Mouse (Mus musculus) MN1 (cell line): ENCODE data around the gene Fyttd1.
A peak's percentile ranks its signal among the peaks of the same experiment; 100 is the strongest.
"Not testable (repeated sequence)": the region's sequence is repeated elsewhere in the genome, so short reads cannot be mapped to it uniquely, and the experiment has no call there.

Experiments used
- DNase-seq: peaks from one replicate; pipeline ENCODE4 v3.0.0-alpha.2; 2016; ENCODE audit warnings: low spot score

Fyttd1 gene

DNA sequence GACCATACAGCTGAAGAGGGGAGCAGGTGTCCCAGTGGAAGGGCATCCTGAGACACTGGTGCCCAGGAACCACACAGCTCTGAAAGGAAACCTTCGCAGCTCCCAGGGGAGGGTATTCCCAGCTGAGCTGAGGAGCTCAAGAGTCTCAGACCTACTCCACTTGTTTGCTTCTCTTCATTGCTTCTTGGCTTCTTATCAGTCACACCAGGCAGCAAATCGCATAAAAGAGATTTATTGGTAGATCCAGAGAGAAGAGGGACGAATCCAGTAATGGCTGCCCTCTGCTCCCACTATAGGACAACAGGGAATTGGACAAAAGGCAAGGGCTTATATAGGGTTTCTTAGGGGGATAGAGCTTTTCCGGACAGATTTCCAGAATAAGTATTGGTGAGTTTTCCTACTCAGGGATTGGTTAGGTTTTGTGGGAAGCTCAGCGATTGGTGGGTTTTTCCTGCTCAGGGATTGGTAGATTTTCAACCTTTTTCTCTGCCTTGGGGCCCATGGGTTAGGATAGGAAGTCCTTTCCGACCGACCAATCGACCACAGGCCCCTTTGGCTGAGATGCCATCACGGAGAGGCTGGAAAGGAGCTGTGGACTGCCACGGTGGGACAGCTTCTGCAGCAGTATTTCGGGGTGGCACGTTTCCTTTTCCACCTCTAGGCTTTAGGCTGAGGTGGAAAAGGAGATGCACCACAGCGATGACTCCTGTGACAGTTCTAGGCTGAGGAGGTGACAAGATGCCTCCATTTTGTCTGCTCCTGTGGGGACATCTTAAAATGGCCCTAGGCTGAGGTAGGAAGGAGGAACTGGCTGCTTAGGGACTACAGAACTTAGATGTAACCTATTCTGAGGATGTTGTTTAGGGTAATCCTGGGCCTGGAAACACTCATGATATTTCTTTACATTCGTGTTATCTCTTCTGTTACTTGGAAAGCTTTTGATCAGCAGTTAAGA is 1.9 kb downstream of the Fyttd1 start:
- peak; percentile 40 for DNase-seq

DNA sequence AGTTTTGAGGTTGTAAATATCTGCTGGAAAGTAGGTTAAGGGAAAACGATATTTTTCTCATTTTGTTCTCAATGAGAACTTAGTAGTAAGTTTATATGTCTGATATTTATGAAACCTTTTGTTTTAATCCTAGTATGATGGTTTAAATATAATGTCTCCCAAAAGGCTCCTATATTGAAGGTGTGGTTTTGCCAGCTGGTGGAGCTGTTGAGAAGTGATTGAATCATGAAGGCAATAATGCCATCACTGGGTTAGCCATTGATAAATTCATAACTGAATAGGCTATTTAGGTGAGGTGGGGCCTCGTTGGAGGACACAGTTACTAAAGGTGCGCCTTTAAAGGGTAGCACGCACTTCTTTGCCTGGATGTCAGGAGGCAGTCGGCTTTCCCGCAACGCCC is 4.2 kb downstream of the Fyttd1 start:
- no peak for DNase-seq

DNA sequence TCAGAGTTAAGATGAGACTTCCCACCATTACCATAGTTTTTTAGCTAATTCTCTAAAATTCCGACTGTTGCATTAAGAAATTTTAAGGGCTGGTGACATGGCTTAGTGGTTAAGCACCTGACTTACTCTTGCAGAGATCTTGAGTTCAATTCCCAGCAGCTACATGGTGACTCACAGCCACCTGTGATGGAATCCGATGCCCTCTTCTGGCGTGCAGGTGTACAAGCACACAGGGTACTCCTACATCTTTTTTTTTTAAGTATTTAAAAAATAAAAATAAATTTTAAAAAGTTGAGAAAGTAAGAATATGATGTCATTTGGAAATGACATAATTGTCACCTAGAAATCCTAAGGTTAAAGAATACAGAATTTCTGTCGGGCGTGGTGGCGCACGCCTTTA is 10.7 kb downstream of the Fyttd1 start:
- DNase-seq: no peak

DNA sequence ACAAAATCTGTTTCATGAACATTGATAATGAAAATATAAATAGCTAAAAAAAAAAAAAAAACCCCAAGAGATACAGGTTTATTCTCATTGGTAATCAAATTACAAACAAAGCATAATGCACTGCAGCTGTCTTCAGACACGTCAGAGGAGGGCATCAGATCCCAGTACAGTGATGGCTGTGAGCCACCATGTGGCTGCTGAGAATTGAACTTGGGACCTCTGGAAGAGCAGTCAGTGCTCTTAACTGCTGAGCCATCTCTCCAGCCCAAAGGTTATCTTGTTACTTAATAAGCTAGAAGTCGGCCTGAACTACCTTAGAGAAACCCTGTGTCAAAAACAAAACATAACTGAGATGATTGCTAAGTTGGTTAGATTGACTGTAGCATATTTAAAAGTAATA is 12.6 kb downstream of the Fyttd1 start:
- DNase-seq: no peak

DNA sequence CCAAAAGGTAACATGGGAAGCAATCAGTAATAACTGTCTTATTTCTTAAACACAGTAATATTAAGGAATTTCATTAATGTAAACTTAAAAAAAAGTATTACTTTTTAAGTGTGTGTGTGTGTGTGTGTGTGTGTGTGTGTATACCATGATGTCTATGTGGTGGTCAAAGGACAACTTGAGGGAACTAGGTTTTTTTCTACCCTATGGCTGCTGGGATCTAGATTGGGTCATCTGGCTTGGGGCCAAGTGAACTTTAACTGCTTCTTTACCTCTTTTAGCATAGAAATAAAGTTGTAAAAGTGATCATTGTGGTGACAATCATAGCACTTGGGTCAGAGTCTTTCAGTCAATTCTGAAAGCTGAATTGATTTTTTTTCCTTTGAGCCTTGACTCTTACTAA is 18.8 kb downstream of the Fyttd1 start:
- DNase-seq: no peak

DNA sequence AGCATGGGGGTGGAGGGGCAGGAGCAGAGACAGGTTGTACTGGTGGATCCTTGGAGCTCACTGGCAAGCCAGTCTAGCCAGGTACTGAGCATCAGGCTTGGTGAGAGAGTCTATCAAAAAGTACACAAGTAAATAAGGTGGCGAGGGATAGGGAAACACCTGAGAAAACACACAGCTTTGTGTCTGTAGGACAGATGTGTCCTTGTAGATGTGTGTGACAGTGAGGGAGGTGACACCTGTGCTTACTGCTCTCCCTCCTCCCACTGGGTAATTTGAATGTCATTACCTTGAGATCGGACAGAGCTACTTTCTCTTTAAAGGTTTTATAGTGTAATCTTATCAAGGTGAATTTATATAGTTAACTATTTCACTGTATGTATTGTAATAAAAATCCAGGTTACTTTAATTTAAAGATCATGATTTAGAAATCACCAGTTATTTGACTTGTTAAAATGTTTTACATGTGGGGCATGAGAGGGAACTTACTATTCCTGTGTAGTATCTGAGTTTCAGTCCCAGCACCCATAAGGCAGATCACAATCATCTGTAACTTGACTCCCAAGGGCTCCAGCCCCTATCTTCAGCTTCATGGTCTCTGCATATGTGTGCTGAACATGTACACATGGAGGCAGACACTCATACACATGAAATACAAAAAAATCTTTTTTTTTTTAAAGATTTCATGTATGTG is 24.2 kb downstream of the Fyttd1 start:
- no peak for DNase-seq

DNA sequence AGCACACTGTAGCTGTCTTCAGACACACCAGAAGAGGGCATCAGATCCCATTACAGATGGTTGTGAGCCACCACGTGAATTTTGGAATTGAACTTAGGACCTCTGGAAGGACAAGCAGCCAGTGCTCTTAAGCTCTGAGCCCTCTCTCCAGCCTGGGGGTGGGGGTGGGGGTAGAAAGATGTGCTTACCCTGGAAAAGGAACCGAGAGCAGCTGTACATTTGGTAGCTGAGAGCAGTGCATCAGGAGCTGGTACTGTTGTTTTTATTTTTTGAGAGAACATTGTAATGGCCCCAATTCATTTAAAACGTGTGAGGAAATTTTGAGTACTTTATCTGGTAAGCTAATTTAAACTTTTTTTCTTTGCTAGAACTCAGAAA is 24.7 kb downstream of the Fyttd1 start:
- no peak for DNase-seq

DNA sequence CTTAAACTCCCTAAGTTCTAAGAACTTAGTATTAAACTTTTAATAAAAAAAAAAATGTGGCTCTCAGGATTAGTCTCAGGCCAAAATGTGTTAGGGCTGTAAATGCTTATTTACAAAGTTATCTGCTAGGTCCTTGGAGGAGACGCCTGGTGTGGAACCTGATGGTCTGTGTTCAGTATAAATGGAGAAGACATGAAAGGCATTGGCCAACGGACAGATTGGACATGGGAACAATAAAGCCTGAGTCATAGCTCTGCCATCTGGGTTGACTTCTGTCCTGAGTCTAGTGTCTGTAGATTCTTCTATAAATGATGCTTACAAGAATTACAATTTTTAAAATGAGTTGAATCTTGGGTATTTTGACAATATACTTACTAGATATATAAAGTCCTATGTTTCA is 28.9 kb downstream of the Fyttd1 start:
- no peak for DNase-seq

DNA sequence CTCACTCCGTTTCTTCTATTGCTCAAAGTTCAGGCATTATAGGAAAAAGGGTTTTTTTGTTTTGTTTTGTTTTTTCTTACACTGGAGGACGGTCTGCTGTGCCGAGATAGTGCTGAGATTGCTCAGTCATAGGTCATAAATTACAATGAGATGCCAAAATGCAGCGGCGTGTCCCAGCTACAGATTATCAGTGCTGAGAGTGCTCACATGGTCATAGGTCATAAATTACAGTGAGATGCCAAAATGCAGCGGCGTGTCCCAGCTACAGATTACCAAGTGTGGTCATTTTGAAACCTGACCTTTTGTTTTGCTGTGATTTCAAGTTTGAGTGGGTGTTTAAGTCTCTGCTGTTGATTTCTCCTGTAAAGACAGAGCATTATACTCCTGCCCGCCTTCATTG is 29.4 kb downstream of the Fyttd1 start:
- DNase-seq: peak; percentile 46

DNA sequence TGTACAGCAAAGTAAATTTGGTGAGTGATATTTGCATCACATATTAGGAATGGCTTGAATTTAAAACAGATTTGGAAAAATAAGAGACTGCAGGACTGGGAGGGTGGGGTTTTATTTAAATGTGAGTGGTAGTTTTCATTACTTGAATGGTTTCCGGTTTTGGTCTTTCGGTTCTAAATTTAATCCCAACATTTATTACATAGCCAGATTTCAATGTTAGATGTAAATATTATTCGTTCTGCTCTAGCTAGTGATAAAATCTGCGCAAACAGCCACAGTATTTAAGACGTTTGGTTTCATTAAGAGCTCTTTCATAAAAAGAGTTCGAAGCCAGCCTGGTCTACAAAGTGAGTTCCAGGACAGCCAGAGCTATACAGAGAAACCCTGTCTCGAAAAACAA is 35.9 kb downstream of the Fyttd1 start:
- DNase-seq: no peak

DNA sequence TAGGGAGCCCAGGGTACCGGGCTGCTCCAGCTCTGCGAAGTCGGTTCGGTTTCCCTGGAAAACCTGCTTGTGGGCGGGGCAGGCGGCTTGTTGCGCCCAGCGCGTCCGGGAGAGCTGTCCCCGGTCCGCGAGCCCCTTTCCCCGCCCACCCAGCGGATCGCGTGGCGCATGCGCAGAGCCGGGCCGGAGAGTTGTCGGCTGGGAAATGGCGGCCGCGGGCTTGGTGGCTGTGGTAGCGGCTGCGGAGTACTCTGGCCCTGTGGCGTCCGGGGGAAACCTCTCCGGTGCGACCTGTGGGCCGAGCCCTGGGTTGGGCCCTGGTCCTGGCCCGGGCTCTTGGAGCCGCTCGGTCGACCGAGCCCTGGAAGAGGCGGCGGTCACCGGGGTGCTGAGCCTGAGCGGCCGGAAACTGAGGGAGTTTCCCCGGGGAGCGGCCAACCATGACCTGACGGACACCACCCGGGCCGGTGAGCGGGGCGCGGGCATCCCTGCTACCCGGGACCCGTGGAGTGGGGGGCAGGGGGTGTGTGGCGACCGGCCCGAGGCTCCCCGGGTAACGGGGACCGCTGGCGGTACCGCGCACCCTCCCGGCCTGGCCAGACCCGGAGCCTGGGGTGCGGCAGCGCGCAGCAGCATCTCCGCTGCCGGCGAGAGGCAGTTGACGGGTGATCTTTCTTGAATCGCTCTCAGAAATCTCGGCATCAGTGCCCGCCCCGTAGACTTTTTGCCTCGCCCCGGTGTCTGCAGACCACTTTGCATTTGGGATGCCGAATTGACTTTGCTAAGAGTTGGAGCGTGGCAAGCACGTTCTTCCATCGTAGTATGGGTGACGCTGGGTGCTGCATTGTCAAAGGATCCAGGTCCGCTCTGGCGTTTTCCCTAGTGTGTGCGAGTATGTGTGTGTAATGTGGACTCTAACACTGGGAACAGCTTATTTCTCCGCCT is 36.9 kb downstream of the Fyttd1 start, which contains the start of gene Lrch3:
Gene Lrch3, plus strand, starts transcription at position 164 of the 945 bp plus-strand sequence.
- DNase-seq: peak; percentile 91

DNA sequence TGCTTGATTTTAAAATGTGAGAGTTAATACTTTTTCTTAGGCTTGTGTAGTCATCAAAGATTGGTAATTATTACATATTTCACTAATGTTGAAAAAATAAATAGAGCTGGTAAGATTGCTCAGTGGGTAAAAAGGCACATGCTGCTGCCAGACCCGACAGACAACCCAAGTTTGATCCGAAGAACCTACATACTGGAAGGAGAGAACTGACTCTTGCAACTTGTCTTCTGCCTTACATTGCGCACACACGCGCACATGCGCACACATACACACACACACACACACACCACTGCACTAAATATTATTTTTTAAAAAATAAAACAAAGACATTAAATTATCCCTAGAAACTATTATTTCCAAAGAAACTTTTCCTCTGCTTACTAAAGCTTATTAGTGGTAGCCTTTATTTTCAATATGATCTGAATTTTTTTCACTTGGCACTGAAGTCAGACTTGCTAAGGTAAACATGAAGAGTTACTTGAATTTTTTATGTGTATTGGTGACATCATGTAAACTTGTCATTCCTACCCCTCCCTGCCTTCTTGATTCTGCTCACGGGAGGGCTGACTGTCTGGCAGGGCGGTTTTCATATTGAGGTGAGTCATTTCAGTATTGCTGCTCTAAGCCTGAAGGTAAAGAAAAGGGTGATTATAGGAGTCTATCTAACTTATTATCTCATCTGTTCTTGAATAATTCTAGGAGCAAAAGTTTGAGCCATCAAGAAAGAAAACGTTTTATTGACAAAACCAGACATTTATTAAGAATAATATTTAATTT is 38.2 kb downstream of the Fyttd1 start:
- DNase-seq: peak; percentile 14

DNA sequence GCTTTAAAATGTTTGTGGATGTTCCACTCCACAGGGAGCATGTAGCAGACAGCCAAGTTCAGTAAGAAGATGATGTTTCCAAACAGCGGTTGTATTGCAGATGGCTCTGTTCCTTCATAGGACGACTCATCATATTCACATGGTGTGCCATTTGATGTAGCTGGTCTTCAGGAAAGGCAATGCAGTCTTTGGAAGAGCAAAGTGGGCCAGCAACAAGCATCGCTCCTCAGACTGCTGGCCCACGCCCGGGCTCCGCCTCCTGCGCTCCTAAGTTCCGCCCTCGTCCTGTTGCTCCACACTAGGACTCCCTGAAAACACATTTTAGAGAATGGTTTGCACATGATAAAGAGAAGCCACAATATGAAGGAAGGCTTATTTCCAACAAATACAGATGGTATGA is 49.3 kb downstream of the Fyttd1 start:
- DNase-seq: not testable (repeated sequence)

DNA sequence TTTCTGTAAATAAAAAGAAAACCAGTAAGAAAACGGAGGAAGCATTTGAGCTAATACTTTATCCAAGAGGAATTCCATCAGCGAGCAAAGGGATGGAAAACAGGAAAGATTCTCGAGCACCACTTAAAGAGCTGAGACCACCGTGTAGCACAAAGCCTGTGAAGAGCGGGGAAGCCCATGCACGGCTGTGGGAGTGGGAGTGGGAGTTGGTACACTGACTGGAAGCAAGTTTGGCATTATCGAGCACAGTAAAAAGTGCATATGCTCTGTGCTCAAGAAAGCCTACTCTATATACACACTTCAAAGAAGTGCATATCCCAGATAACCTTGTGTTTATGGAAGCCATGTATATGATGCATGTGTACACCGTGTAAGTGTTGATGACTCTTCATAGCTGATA is 49.7 kb downstream of the Fyttd1 start:
- DNase-seq: no peak

DNA sequence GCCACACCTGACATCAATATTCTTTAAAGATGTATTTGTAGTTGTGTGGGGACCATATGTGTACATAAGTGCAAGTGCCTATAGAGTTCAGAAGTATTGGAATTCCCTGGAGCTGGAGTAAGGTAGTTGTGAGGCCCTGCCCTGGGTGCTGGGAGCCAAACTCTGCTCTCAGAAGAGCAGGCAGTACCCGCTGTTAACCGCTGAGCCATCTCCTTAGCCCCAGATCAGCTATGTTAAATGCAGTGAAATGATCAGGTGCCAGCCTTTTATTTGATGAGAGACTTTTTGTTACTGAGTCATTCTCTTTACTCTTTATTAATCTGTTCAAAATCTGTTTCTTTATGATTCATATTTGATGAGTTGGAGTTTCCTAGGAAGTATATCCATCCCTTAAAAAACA is 52.6 kb downstream of the Fyttd1 start:
- no peak for DNase-seq

DNA sequence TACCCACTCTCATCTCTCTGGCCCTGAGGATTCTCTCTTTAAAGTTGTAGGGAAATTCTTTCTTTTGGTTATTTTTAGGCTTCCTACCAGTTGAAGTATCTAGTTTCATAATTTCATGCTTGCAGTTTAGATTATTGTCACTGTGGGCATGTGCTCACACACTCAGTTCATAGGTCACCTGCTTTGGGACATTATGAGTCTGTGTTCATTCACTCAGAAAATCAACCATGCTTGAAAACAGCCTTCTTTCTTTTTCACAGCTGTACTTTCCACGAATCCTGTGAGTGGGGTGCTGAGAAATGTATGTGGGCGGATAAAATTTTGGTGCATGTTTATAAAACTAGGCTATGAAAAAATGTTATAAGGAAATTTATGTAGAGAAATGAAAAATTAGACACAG is 57.2 kb downstream of the Fyttd1 start:
- DNase-seq: no peak

DNA sequence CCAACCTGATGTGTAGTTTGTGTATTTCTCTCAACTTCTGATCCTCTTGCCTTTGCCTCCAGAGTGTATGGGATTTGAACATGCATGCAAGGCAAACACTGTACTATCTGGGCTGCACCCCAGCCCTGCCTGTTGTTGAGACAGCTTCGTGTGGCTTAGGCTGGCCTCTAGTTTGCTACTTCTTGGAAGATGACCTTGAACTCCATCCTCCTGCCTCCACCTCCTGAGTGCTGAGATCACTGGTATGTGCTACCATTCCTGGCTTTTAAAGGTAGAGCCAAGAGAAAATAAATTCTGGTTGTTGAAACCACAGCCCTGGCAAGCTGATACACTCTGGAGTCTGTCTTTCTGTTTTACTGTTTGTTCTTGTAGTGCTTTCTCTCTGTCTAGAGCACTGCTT is 57.8 kb downstream of the Fyttd1 start:
- no peak for DNase-seq

DNA sequence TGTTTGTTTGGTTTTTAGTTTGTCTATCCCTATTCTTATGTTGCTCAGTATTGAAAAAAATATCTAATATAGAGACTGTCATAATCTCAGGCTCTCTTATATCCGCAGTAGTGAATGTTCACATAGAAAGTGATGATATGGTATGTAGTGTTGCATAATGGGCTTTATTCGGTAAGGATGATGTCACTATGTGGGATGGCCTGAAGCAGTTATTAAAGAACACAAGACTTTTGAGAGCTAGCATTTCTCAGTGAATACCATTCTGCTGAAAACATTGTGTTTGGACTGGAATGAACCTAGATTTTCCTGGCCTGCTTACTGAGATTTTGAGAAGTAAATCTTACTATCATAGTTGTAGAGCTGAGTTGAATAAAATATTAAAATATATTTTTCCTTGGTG is 60.1 kb downstream of the Fyttd1 start:
- DNase-seq: no peak

DNA sequence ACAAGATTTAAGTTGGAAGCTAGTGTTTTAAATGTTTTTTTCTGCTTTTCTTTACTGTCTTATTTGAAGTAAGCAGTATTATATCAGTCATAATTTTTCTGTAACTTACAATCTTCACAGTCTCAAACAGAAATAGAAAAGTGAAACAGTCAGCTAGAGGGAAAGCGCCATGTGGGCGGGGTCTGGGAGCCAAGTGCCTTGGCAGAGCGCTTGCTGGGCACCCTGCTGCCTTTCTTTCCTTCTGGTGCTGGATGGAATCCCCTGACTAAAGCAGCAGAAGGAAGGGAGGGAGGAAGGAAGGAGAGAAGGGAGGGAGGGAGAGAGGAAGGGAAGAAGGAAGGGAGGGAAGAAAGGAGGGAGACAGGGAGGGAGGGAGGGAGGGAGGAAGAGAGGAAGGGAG is 62.0 kb downstream of the Fyttd1 start:
- DNase-seq: not testable (repeated sequence)

DNA sequence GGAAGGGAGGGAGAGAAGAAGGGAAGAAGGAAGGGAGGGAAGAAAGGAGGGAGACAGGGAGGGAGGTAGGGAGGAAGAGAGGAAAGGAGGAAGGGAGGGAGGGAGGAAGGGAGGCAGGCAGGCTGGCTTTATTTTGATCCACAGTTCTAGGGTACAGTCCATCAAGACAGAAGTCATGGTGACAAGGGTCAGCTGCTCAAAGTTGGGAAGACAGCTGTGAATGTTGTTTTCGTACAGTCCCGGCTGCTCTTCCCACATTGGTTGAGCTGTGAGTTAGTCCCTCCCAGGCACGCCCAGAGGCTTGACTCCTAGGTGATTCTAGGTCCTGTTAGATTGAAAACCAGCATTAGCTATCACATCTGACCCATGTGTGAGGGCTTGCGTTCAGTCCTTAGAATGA is 62.4 kb downstream of the Fyttd1 start:
- DNase-seq: not testable (repeated sequence)

DNA sequence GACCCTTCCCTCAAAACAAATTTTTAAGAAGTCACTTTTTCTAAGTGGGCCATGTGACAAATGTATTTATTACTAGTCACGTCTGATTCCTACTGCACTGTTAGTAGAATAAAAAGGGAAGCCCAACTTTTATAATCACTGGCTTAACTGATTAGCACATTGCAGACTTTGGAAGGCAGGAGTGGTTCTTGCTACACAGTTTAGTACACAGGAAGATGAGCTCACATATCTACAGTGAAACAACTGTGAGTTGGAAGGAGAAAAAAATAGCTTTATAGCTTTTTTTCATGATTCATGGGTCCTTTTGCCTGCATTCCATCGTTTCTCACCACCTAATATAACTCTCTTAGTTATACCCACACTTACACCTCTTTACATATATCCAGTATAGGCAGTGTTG is 63.9 kb downstream of the Fyttd1 start:
- DNase-seq: not testable (repeated sequence)
